Mouse (Mus musculus) right cerebral cortex, postnatal 36 days (tissue): ENCODE data around the gene Zcchc14.

Experiments
- DNase-seq, 2 experiments: peaks; one replicate each; pipeline ENCODE4 v3.0.0; 2022; ENCODE audit warnings: low spot score in 2 of 2, mixed read lengths in 1 of 2

Zcchc14 gene

DNA sequence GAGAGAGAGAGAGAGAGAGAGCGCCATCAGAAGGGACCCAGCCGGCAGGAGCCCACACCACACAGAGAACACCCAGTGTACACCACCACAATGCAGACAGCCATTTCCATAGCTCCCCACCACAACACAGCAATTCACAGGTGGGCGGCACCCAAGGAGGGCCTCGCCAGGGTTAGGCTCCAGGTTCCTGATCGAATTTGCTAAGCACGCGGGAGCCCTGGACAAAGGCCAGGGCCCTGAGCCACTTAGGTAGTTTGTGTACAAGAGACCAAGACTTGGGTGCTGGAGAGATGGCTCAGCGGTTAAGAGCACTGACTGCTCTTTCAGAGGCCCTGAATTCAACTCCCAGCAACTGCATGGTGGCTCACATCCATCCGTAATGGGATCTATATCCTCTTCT lies 100.2 kb downstream of the Zcchc14 start:
- no peak for DNase-seq

DNA sequence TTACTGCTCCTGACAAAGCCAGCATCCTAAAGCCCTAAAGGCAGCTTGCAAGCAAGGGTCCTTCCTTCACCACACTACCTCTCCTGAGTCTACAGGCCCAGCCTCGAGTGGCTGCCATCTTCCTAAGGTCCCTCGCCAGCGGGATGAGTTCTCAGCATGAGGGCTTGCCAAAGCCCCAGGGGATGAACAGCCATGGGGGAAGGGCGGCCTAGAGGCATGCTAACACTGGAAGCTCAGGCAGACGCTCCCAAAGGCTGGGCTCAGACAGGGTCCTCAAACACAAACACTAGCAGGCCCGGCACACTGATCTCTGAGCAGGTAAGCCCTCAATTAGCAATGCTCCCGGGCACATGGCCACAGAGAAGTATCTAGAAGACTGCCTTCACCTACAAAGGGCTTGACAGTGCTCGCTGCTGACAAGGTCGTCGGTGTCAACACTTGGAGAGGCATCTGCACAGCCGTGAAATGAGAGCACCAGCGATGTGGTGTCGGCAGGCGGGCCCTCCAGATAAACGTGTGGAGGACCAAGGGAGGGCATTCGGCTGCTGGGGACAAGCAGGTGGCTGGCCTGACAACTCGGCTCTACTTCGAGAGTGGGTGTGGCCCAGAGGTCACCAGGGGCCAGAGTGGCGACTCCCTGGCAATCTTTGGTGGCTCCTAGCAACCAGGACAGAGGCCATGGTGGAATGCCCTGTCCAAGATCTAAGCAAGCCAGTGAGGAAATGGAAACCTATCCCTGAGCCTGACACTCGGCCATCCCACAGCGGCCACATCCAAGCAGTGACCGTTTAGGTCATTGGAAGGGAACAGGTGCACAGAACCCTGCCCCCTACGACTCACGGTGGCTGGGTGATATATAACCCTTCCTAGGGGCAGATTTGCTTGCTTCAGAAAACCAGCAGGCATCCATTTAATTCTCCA lies 101.4 kb downstream of the Zcchc14 start:
- no peak for DNase-seq

DNA sequence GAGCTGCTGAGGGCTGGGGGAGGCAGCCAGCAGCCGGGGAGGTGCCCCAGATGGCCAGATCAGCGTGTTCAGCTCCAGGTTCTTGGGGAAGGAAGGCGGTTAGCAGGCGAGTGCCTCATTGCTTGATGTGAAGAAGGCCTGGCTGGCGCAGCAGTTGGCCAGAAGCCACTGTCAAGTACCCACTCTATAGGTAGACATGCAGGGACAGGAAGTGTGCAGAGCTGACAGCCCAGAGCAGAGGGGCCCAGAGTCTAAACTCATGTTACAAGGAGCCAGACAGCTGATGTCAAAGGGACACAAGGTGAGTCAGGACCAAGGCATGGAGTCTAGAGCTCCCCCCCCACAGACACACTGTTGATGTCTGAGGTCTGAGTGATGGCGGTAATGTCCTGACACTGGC lies 102.6 kb downstream of the Zcchc14 start:
- DNase-seq, result no peak
